Mouse (Mus musculus) heart, postnatal 0 days (tissue): Measurements from ENCODE around the gene Gm49337.

Experiments
- CTCF ChIP-seq: IDR thresholded peaks from 2 replicates; pipeline ENCODE4 v1.5.1; 2016; ENCODE audit warnings: antibody characterized with exemption, control low read depth, low read depth
- EP300 ChIP-seq: IDR thresholded peaks from 2 replicates; pipeline ENCODE4 v1.6.1; 2016; ENCODE audit warnings: antibody characterized with exemption, low read depth

DNA sequence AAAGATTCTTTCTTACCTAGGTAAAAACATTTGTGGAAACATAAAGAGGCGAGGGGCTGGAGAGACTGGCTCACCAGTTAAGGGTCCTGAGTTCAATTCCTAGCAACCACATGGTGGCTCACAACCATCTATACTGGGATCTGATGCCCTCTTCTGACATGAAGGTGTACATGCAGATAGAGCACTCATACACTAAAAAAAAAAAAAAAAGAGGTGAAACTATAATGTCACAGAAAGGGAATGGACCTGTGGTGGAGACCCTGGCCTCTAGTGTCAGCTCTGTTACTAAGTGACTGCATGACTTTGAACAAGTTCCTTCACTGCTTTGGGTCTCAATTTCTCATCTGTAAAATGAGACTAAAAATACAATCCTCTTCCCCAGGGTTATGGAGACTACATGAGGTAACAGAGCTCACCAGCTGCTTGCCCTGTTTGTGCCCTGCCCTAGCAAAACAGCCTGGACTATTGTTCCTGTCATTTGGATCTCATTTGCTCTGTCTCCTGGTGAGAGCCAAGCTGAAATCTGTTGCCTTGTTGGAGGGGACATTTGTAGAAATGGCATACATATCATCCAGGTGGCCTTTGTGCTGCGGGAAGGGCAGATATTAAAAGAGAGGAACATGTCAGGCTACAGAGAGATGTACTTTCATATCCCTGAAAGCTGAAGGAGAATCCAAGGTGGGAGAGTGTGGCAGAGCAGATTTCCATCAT, 42.9 kb downstream of the Gm49337 start:
- TF ChIP-seq EP300 (no peak), CTCF (no peak)
